Mouse (Mus musculus) neutrophil, adult 5-6 weeks (primary cell): ENCODE measurements around the gene Trpt1. TPM values are rescaled to one million over a fixed set of nuclear protein-coding genes. Genes with fewer than 3 reads are reported as not detected.

ENCODE experiments used
- ATAC-seq: fragments of 151-379, 151-347 bp; 2 replicates; pipeline ENCODE4 v1.8.0; 2017; ENCODE audit warnings: mild to moderate bottlenecking, moderate TSS enrichment; ENCODE audit not compliant: insufficient number of reproducible peaks, poor library complexity, low FRiP score, severe bottlenecking; ENCODE audit errors: extremely low read depth
- total RNA-seq: library from RNA; stranded (forward); fragments of 200-1000 nt; gene quantifications from 2 replicates; pipeline ENCODE4 v1.2.3, GENCODE M21; 2017

The Trpt1 gene
- total RNA-seq = 1.5 and 1.6 TPM in 2 replicates

GRCm38 (mm10) chr19:6996006-6996405 is at the start of gene Trpt1, which contains the start of gene Nudt22:
Trpt1 (plus strand) TSS chr19:6996131.
Nudt22 (minus strand) TSS chr19:6996117.
- ATAC-seq = peak; percentile 31; the same call in 1 of the 2 replicates

- no peak for ATAC-seq
Observed at GRCm38 (mm10) chr19:6947742-6948141, 48.2 kb upstream of the Trpt1 start.

- ATAC-seq = no peak
Observed at GRCm38 (mm10) chr19:6948186-6948585, 47.7 kb upstream of the Trpt1 start.

DNA sequence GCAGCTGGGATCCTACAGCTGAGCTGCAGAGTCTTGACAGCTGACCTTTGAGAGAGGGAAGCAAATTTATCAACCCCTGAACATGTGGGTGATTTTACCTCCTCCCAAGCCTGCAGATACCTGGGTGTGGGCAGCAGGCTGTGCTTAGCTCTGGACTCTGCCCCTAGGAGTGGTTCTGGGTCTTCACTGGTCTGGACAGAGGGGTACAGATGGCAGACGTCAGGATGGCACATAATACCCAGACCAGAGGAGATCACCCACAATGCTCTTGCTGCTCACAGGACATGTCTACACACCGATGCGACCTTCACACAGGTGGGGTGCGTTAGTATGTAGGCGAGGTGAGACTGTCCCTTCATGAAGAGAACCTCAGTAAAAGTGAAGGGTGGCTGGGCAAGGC is 46.4 kb upstream of the Trpt1 start:
- no peak for ATAC-seq

DNA sequence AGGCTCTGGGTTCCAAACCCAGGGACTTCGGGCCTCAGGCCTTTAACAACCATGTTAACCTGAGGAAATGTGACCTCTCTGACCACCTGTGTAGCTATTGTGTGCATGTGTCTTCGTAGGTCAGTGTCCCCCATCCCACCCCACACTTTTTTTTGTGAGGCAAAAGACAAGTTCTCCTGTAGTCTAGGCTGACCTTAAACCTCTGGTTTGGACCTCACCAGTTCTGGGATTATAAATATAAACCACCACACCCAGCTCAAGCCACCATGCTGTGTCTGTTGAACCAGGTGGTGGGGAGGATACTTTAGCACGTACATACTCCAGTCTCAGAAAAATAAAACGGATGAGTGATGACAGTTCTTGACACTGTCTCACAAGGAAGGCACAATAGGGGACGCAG is 46.0 kb upstream of the Trpt1 start:
- no peak for ATAC-seq

DNA sequence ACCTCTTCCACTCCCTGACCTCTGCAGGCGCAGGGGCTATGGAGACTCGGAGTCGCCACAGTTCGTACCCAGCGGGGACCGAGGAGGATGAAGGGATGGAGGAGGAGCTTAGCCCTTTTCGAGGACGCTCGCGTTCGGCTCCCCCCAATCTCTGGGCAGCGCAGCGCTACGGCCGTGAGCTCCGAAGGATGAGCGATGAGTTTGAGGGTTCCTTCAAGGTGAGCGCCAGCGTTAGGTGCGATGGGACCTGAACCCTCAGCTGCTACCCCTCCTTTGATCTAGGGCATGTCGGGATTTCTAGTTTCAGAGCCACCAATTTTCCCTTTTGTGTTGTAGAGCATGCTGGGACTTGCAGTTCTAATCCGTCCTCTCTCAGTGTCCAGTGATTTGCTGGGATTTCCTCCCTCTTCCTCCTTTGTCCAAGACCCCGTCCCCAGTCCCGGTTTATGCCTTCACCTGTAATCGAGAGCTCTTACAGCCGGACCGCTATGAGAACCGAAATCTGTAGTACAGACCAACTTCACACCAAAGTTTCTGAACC is 45.2 kb upstream of the Trpt1 start:
- no peak for ATAC-seq

GRCm38 (mm10) chr19:6951381-6951968 is 44.5 kb upstream of the Trpt1 start:
- ATAC-seq = peak; percentile 21; the same call in 1 of the 2 replicates

DNA sequence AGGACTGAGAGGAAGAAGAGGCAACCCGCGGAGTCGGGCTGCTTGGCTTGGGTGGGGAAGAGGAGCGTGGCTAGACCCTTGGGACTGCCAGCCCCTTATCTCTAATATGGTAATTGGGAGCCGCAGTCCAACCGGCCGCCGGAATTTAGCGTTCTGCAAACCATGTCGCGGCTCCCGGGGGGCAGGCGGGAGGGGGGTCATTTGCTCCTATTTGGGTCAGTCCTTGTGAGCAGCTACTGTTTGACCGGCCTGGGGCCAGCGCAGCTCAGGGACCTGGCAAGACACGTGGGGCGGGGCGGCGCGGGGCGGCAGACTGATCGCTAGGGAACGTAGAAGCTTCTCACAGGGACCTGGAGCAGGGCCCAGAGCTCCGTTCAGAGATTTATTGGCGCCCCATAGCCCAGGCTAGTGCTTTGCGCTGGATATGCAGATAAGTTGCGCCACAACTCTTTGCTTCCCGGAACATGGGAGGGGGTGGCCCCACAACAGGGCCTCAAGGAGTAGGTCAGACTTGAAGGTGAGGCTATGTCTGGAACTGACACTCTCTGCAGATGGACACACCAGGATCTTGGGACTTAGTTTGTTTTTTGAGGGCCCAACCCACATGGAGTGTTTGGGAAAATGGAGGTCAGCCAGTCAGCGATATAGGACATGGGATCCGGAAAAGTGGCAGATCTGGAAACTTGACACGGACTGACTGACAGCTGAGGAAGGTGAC is 43.8 kb upstream of the Trpt1 start:
- ATAC-seq = no peak

- ATAC-seq = no peak
Observed at GRCm38 (mm10) chr19:6952712-6953037, 43.3 kb upstream of the Trpt1 start.

DNA sequence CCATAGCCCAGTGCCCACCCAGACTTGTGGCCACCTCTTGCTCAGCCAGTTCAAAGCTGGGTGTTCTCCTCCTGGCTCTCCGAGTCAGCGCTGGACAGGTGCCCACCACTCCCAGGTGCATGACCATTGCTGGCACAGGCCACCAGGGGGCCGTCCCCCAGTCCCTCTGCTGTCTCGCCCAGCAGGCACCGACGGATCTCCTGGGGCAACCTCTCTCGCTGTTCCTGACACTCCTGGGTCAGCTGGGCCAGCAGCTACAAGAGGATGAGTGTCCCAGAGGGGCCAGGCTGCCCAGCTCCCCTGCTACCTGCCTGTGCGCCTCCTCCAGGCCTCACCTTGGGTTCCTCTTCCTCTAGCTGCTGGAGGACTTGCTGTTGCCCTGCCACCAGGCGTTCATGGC is 41.9 kb upstream of the Trpt1 start:
- no peak for ATAC-seq

- ATAC-seq = no peak
Observed at GRCm38 (mm10) chr19:6955424-6955823, 40.5 kb upstream of the Trpt1 start.

- ATAC-seq = no peak
Observed at GRCm38 (mm10) chr19:6956461-6956860, 39.5 kb upstream of the Trpt1 start.

DNA sequence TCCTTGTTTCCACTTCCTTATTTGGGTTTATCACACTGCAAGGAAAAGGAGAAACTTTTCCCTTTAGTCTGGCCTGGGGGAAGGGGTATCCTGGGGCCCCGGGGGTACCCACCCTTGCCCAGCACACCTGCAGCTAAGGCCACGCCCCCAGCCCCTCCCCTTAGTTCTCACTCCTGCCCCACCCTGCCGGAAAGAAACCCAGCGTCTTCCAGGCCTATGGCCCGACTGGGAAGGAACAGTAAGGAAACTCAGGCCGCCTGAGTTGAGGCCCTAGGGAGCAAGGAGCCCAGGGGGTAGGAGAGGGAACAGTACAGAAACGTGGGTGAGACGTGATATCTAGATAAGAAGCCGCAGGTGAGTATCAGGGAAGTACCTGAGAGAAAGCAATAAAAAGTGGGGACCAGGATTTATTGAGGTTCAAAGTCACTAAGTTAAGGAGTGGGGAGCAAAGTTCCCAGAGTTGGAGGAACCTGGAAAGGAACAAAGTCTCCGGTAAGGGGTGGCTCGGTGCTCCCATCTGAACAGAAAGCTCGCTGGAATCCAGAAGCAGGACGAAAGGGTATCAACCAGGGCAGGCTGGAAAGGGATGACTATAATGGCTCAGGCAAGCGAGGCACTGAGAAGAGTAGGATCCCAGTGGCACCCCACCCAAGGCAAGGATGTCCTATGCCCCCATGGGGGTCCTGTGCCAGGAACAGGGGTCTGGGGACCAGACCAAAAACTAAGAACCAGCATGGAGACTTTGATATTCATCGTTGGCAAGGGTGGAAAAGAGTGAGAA is 27.2 kb upstream of the Trpt1 start:
- ATAC-seq = no peak

DNA sequence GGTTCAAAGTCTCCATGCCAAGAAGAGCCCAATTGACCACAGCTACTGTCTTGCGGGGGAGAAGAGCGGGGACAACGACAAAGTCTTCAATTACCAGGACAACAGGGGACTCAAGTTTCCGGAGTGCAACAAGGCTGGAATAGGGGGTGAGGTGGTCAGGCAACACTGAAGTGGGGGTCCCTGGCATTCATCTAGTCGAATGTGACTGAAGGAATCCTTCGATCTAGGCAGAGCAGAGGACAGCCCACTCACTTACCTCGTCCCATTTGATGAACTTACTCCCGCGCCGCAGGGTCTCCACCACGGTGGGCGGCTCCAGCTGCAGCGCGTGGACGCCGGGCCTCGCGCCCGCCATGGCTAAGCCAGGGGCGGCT is 26.7 kb upstream of the Trpt1 start:
- no peak for ATAC-seq

DNA sequence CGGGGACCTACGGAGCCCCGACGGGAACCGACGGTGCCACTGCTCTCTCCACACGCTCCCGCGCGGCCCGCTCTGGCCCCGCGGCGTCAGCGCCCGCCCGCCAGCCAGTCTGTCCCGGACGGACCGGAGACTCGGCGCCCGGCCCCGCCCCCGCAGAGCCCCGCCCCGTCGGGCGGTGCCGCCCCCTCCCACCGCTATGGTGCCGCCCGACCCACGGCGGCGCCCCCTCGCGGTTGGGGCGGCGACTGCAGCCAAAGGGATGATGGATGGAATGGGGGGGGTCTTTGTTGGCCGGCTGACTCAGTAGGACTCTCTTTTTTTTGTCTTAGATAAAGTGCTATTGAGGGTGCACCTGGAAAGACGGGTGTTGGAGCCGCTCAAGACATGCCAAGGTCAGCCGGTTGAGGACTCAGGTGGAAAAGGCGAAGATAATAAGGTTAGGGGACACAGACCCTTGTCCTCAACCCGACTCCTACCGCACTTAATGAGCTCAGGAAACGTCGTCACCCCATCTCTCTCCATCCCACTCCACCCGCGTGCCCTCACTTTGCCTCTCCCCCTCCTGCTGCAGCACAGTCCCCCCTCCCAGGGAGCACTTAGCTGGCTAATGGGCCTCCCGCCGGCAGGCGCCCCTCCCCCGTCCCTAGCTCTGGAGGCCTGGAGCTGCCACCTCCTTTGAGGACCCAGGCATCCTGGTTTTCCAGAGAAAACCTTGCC is 26.1 kb upstream of the Trpt1 start:
- peak; percentile 21; the same call in 1 of the 2 replicates for ATAC-seq

DNA sequence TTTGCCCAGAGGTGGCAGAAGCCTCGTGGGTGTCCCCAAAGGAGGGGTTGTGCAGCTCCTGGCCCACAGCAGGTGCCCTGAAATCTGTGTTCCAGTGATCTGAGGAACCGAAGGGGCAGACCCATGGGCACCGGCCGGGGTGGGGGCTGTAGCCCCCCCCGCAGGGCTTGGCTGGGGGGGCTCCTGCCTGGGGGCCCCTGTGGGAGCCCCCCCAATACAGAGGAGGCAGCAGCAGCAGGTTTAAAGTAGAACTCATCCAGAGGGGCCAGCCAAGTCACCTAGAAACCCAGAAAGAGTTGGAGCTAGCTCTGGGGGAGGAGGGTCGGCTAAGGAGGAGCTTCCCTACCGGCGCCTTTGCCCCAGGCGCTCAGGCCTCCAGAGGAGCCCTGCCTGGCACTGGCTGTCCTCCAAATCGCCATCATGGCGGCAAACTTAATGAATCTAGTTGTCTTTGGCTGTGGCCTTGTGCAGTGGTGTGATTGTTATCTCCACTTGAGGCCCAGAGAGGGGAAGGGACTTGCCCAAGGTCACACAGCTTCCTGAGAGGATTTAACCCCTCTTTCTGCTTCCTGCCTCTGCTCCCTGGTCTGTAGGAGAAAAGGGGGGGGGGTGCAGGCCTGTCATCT is 25.4 kb upstream of the Trpt1 start:
- ATAC-seq = no peak

- ATAC-seq = no peak
Observed at GRCm38 (mm10) chr19:6971644-6972043, 24.3 kb upstream of the Trpt1 start.

DNA sequence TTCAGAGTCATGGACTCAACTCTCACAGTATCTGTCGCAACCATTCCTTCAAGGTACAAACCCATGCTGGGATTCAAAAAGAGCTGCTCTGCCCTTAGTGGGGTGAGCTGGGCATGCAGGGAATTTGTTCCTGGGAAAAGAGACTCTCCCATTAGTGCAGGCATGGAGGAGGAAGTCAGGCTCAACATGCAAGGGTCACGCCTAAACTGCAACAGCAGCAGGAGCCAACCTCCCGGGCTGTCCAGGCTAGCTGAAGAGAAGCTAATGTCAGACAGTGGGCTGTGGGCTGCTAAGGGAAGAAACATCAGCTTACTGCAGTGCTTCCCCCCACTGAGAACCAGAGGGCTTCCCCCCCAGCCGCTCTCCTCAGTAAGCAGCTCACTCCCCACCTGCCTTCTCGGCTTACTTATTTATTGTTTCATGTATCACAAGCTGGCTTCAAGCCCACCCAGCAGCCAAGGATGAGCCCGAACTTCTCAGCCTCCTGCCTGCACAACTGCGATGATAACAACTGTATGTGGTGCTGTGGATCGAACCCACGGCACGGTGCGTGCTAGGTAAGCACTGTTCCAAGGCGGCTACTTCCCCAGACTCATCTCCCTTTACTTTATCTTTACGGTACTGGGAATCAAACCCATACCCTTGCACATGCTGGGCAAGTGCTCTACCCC is 23.5 kb upstream of the Trpt1 start:
- no peak for ATAC-seq
